Mouse (Mus musculus): ENCODE measurements around the gene Polr3b. TPM values are rescaled to one million over a fixed set of nuclear protein-coding genes. Genes with fewer than 3 reads are reported as not detected.
A peak's percentile ranks its signal among the peaks of the same experiment; 100 is the strongest.

Polr3b gene
- polyA plus RNA-seq, 1 experiment from 2014 or later: 3.3 TPM

- Histone ChIP-seq H3K4me1 (replicated peaks; ENCODE audit: control insufficient read depth, insufficient read depth, low read length) (no peaks in the 10 kb centered on the region), H3K9ac (ENCODE audit: low read depth, low read length) (no peak overlapping the region), H3K36me3 (ENCODE audit: control insufficient read depth, insufficient read depth) (peaks cover 7% of the 10 kb centered on the region), H3K4me2 (replicated peaks; ENCODE audit: low read depth) (no peak overlapping the region), H3K27ac (ENCODE audit: low read depth, low read length) (no peak overlapping the region), H3K4me3 (ENCODE audit: low read depth, low read length) (no peak overlapping the region), H3K9me3 (ENCODE audit: control insufficient read depth) (no peaks in the 10 kb centered on the region), H3K27me3 (replicated peaks; ENCODE audit: control insufficient read depth, insufficient read depth, low read length) (no peaks in the 10 kb centered on the region)
- ATAC-seq: no peak
- 72% methylated on average over 7 of the region's 7 CpGs for WGBS
- TF ChIP-seq CTCF (IDR thresholded peaks at IDR 0.05; ENCODE audit: low read depth): no peak
Observed at GRCm38 (mm10) chr10:84705234-84705633, 83.1 kb downstream of the Polr3b start.

GRCm38 (mm10) chr10:84706543-84706942 lies 84.5 kb downstream of the Polr3b start:
- Histone ChIP-seq H3K9me3 (ENCODE audit: control insufficient read depth) (no peaks in the 10 kb centered on the region), H3K36me3 (ENCODE audit: control insufficient read depth, insufficient read depth) (peaks cover 3% of the 10 kb centered on the region; the same call in 1 of the 2 replicates), H3K4me2 (replicated peaks; ENCODE audit: low read depth) (no peak overlapping the region), H3K4me3 (ENCODE audit: low read depth, low read length) (no peak overlapping the region), H3K9ac (ENCODE audit: low read depth, low read length) (no peak overlapping the region), H3K27me3 (replicated peaks; ENCODE audit: control insufficient read depth, insufficient read depth, low read length) (no peaks in the 10 kb centered on the region), H3K4me1 (replicated peaks; ENCODE audit: control insufficient read depth, insufficient read depth, low read length) (no peaks in the 10 kb centered on the region), H3K27ac (ENCODE audit: low read depth, low read length) (no peak overlapping the region)
- WGBS: 64% methylated on average over 8 of the region's 8 CpGs
- no peak for ATAC-seq
- TF ChIP-seq CTCF (IDR thresholded peaks at IDR 0.05; ENCODE audit: low read depth): no peak

DNA sequence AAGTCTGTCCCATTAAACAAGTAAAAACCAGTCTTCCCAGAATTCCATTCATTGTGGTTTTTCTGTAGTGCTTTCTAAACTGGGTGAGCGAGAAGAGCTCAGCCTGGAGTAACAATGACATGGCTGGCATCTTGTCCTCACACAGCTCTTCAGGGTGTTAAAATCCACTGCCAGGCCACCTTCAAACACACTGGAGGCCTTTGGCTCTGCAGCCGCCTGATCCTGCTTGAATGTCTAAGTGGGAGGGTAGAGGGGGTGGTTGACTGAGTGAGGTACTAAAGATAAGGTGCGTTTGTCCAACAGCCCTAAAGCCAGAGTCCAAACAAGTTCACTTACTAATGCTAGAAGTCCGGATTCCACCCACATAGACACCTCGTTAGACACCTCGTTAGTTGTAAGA lies 85.1 kb downstream of the Polr3b start:
- no peaks in the 10 kb centered on the region for H3K9me3 ChIP-seq (ENCODE audit: control insufficient read depth)
- no peak overlapping the region for H3K27ac ChIP-seq (ENCODE audit: low read depth, low read length)
- no peak for TF ChIP-seq CTCF (IDR thresholded peaks at IDR 0.05; ENCODE audit: low read depth)
- ATAC-seq: no peak
- 42% methylated on average over 6 of the region's 6 CpGs for WGBS
- no peak overlapping the region for H3K4me3 ChIP-seq (ENCODE audit: low read depth, low read length)
- no peak overlapping the region for H3K4me2 ChIP-seq (replicated peaks; ENCODE audit: low read depth)
- no peaks in the 10 kb centered on the region for H3K4me1 ChIP-seq (replicated peaks; ENCODE audit: control insufficient read depth, insufficient read depth, low read length)
- no peaks in the 10 kb centered on the region for H3K27me3 ChIP-seq (replicated peaks; ENCODE audit: control insufficient read depth, insufficient read depth, low read length)
- peaks cover 3% of the 10 kb centered on the region; the same call in 1 of the 2 replicates for H3K36me3 ChIP-seq (ENCODE audit: control insufficient read depth, insufficient read depth)
- no peak overlapping the region for H3K9ac ChIP-seq (ENCODE audit: low read depth, low read length)

DNA sequence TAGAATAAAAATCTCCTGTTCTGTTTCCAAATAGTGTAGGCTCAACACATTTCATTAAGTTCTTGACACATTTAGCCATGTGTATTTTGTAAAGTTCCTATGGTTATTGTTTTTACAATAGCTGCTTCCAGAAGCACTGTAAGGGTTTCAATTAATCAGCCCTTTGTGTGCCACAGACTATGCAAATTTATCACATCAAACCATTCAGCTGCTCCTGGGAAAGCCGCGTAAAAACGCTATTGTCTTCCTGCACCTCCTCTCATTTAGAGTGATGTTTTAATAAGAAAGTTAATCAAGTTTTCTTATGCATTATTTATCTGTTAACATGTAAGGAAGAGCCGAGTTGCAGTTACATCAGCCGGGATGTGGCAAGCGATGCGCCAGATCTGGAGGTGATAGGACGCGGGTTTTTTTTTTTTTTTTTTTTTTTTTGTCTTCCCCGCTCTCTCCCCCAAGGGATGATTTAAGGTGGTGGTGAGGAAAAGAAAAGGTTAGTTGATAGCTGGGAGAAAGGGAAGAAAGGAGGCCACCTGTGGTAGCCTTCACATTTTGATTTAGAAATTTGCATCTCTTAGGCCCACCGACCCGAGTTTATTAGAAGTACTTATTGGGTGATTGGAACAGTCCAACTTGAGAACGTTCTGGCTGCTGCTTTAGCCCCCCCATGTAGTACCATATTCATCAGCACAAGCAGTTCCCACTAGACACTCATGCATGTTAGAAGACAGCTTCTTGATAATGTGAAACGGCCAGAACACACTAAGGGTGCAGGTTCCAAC lies 85.8 kb downstream of the Polr3b start:
- H3K9ac ChIP-seq (ENCODE audit: low read depth, low read length): no peak overlapping the region
- WGBS: 64% methylated on average over 13 of the region's 14 CpGs
- no peak for ATAC-seq

GRCm38 (mm10) chr10:84710192-84710591 lies 88.1 kb downstream of the Polr3b start:
- peak; percentile 49 for TF ChIP-seq CTCF (IDR thresholded peaks at IDR 0.05; ENCODE audit: low read depth)
- Histone ChIP-seq H3K27me3 (replicated peaks; ENCODE audit: control insufficient read depth, insufficient read depth, low read length) (no peaks in the 10 kb centered on the region), H3K4me3 (ENCODE audit: low read depth, low read length) (no peak overlapping the region), H3K9me3 (ENCODE audit: control insufficient read depth) (no peaks in the 10 kb centered on the region), H3K4me1 (replicated peaks; ENCODE audit: control insufficient read depth, insufficient read depth, low read length) (no peaks in the 10 kb centered on the region), H3K36me3 (ENCODE audit: control insufficient read depth, insufficient read depth) (peaks cover 15% of the 10 kb centered on the region), H3K9ac (ENCODE audit: low read depth, low read length) (no peak overlapping the region), H3K4me2 (replicated peaks; ENCODE audit: low read depth) (no peak overlapping the region), H3K27ac (ENCODE audit: low read depth, low read length) (no peak overlapping the region)
- 52% methylated on average over 4 of the region's 4 CpGs for WGBS
- ATAC-seq: no peak

More for the DNA sequence above, 85.8 kb downstream of the Polr3b start:
- Histone ChIP-seq H3K4me2 (replicated peaks; ENCODE audit: low read depth) (no peak overlapping the region), H3K27ac (ENCODE audit: low read depth, low read length) (no peak overlapping the region), H3K4me3 (ENCODE audit: low read depth, low read length) (no peak overlapping the region), H3K9me3 (ENCODE audit: control insufficient read depth) (no peaks in the 10 kb centered on the region), H3K36me3 (ENCODE audit: control insufficient read depth, insufficient read depth) (peaks cover 3% of the 10 kb centered on the region; the same call in 1 of the 2 replicates), H3K4me1 (replicated peaks; ENCODE audit: control insufficient read depth, insufficient read depth, low read length) (no peaks in the 10 kb centered on the region), H3K27me3 (replicated peaks; ENCODE audit: control insufficient read depth, insufficient read depth, low read length) (no peaks in the 10 kb centered on the region)
- no peak for TF ChIP-seq CTCF (IDR thresholded peaks at IDR 0.05; ENCODE audit: low read depth)

DNA sequence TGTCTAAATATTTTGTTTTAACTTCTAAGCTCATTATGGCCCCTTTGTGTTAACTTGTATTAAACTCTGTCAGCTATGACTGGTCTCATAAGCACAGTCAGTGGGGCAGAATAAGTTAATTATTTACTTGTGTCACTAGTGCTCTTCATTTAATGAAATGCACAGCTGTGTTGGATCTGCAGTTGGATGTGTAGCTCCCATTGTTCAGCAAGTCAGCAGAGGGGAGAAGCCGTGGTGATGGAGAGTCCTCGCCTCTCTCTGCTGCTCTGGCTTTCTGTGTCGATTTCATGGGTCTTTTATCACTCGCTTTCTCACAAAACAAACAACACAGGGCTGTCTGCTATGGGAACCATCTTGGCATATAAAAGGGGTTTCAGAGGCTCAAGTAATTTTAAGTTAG lies 88.7 kb downstream of the Polr3b start:
- Histone ChIP-seq H3K36me3 (ENCODE audit: control insufficient read depth, insufficient read depth) (peaks cover 15% of the 10 kb centered on the region), H3K4me3 (ENCODE audit: low read depth, low read length) (no peak overlapping the region), H3K27me3 (replicated peaks; ENCODE audit: control insufficient read depth, insufficient read depth, low read length) (no peaks in the 10 kb centered on the region), H3K9me3 (ENCODE audit: control insufficient read depth) (no peaks in the 10 kb centered on the region), H3K4me1 (replicated peaks; ENCODE audit: control insufficient read depth, insufficient read depth, low read length) (no peaks in the 10 kb centered on the region), H3K27ac (ENCODE audit: low read depth, low read length) (no peak overlapping the region), H3K9ac (ENCODE audit: low read depth, low read length) (no peak overlapping the region), H3K4me2 (replicated peaks; ENCODE audit: low read depth) (no peak overlapping the region)
- 24% methylated on average over 4 of the region's 4 CpGs for WGBS
- ATAC-seq: no peak
- no peak for TF ChIP-seq CTCF (IDR thresholded peaks at IDR 0.05; ENCODE audit: low read depth)
